Mouse (Mus musculus): ENCODE results near the gene Ajm1. TPM values are rescaled to one million over a fixed set of nuclear protein-coding genes. Genes with fewer than 3 reads are reported as not detected.

The Ajm1 gene
- polyA plus RNA-seq (2012; ENCODE audit: insufficient read depth, insufficient read length, low replicate concordance, missing spikeins) = not detected in 2 replicates

DNA sequence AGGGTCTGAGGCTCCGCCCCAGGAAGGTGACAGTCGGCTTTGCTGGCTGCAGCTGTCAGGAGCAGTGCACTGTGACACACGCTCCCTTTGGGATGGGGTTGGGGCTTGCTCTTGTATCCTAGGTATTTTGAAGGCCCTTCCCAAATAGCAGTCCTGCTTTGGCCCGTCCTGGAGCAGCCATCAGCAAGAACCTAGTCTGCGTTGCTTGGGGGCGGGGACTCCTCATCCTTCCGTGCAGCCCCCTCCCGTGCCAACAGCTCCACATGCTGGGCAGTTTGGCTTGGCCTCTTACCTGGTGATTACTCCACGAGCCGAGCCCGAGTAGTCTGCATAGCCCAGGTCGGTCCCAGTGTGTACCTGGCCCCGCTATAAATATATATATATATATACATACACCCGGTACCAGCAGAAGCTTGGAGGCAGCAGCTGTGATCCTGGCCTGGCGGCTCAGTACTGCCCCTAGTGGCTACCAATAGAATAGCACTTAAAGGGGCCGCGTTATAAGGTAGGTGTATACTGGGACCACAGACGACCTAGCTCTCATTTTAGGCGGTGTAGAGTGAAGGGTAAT lies at the start of gene Ajm1:
Gene Ajm1, minus strand, starts transcription at position 464 of the 571 bp plus-strand sequence.
- peaks cover 62% of the 10 kb centered on the region for H3K4me1 ChIP-seq (ENCODE audit: control insufficient read depth, insufficient read depth, low read length)
- H3K4me3 ChIP-seq (ENCODE audit: insufficient read depth, low read depth, low read length) = peak within 1 kb of the TSS; percentile 60
- TF ChIP-seq CTCF (IDR thresholded peaks at IDR 0.05; ENCODE audit: insufficient read depth, low read depth, low read length) (0 out of 2 replicates have a peak, but pooled peaks have one; percentile 11), POLR2A (IDR thresholded peaks at IDR 0.05; ENCODE audit: insufficient read depth, low read depth, low read length) (no peak)
- peak within 1 kb of the TSS; percentile 72 for H3K27ac ChIP-seq (ENCODE audit: insufficient read depth, low read depth, low read length)
- WGBS = 2% methylated on average over 19 of the region's 19 CpGs

DNA sequence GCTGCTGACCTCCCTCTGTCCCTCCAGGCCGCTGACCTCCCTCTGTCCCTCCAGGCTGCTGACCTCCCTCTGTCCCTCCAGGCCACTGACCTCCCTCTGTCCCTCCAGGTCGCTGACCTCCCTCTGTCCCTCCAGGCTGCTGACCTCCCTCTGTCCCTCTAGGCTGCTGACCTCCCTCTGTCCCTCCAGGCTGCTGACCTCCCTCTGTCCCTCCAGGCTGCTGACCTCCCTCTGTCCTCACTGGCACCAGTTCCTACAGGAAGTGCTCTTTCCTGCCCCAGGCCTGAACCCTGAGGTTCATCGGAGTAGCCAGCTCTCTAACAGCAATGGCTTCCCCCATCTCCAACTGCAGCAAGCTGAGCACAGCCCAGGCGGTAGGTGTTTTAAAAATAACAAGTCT lies 47.2 kb upstream of the Ajm1 start:
- H3K4me1 ChIP-seq (ENCODE audit: control insufficient read depth, insufficient read depth, low read length) = no peaks in the 10 kb centered on the region
- 63% methylated on average over 4 of the region's 4 CpGs for WGBS
- no peak for TF ChIP-seq POLR2A (IDR thresholded peaks at IDR 0.05; ENCODE audit: insufficient read depth, low read depth, low read length)
- no peak for TF ChIP-seq CTCF (IDR thresholded peaks at IDR 0.05; ENCODE audit: insufficient read depth, low read depth, low read length)
- H3K27ac ChIP-seq (ENCODE audit: insufficient read depth, low read depth, low read length) = no peak overlapping the region
- H3K4me3 ChIP-seq (ENCODE audit: insufficient read depth, low read depth, low read length) = no peak overlapping the region

GRCm38 (mm10) chr2:25627811-25628210 lies 46.3 kb upstream of the Ajm1 start, which contains the start of gene Fcna:
Gene Fcna, minus strand, starts transcription at chr2:25628030.
- WGBS = 84% methylated on average over 6 of the region's 6 CpGs
- no peaks in the 10 kb centered on the region for H3K4me1 ChIP-seq (ENCODE audit: control insufficient read depth, insufficient read depth, low read length)
- H3K4me3 ChIP-seq (ENCODE audit: insufficient read depth, low read depth, low read length) = no peak within 1 kb of the TSS
- no peak within 1 kb of the TSS for H3K27ac ChIP-seq (ENCODE audit: insufficient read depth, low read depth, low read length)
- no peak for TF ChIP-seq POLR2A (IDR thresholded peaks at IDR 0.05; ENCODE audit: insufficient read depth, low read depth, low read length)
- no peak for TF ChIP-seq CTCF (IDR thresholded peaks at IDR 0.05; ENCODE audit: insufficient read depth, low read depth, low read length)

- Histone ChIP-seq H3K27ac (ENCODE audit: insufficient read depth, low read depth, low read length) (no peak overlapping the region), H3K4me1 (ENCODE audit: control insufficient read depth, insufficient read depth, low read length) (peaks cover 8% of the 10 kb centered on the region), H3K4me3 (ENCODE audit: insufficient read depth, low read depth, low read length) (no peak overlapping the region)
- no peak for TF ChIP-seq CTCF (IDR thresholded peaks at IDR 0.05; ENCODE audit: insufficient read depth, low read depth, low read length)
- 74% methylated on average over 5 of the region's 5 CpGs for WGBS
Observed at GRCm38 (mm10) chr2:25625986-25626385, 44.4 kb upstream of the Ajm1 start.

DNA sequence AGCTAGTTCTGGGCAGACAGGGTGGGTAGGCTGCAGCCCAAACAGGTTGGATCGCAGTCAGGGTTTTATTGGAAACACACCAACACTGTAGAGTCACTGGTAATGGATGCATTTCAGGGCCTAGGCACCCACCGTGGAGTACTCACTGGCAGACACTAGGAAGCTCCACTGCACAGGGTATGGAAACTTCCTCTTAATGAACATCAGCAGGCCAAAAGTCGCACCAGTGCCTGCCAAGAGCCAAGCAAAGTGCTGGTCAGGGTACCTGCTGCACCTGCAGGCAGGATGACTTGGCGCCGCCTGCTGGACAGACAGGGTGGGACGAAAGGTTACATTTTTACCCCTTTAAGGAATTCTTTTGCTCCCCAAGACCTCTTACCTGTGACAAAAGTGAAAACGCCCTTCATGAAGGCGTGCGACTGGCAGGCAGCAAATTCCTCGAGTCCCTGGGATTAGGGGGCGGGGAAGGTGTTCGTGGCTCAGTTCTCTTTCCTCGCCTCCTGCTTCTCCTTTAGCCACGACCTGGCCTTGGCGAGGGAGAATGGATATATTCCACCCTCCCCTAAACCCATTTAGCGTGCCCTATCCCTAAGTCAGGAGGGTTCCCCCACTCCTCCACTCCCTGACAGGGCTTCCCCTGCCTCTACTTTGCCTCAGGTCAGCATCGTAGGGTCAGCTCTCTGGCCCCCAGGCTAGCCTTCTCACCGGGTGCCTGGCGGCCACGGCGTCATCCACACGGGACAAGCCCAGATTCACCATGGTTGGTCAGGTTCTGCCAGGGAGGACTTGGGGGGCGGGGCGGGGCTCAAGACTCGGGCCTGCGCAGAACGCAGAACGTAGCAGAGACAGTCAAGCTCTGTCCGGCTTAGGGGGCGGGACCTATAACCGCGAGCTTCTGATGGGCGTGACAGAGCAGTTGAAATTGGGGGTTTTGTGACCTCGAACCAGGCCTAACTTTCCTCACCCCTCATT lies 40.0 kb upstream of the Ajm1 start, which contains the start of gene Tmem141:
Gene Tmem141, minus strand, starts transcription at position 777 of the 972 bp plus-strand sequence.
- 9% methylated on average over 34 of the region's 34 CpGs for WGBS
- Histone ChIP-seq H3K4me3 (ENCODE audit: insufficient read depth, low read depth, low read length) (peak within 1 kb of the TSS; percentile 57), H3K27ac (ENCODE audit: insufficient read depth, low read depth, low read length) (no peak within 1 kb of the TSS), H3K4me1 (ENCODE audit: control insufficient read depth, insufficient read depth, low read length) (peaks cover 11% of the 10 kb centered on the region)
- TF ChIP-seq POLR2A (IDR thresholded peaks at IDR 0.05; ENCODE audit: insufficient read depth, low read depth, low read length) = peak; percentile 35; the same call in 1 of the 2 replicates
- TF ChIP-seq CTCF (IDR thresholded peaks at IDR 0.05; ENCODE audit: insufficient read depth, low read depth, low read length) = peak; percentile 49; the same call in 1 of the 2 replicates

DNA sequence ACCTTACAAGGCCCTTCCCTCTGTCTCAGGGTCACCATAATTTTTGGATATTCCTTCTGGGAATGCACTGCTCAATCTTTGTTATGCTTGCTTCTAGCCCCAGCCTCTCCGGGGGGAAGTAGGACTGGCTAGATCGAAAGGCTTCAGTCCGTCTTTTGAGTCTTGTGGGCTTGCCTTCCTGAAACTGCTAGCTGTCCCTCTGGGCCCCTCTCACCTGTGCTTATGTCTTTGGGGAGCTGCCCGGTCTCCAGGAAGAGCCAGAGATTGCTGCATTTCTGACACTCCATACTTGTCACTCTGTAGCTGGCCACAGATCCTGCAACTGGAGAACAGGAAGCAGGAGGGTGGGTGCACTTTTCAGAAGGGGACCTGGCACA lies 39.3 kb upstream of the Ajm1 start:
- TF ChIP-seq POLR2A (IDR thresholded peaks at IDR 0.05; ENCODE audit: insufficient read depth, low read depth, low read length) (no peak), CTCF (IDR thresholded peaks at IDR 0.05; ENCODE audit: insufficient read depth, low read depth, low read length) (no peak)
- WGBS = 80% methylated on average over 4 of the region's 4 CpGs
- H3K4me3 ChIP-seq (ENCODE audit: insufficient read depth, low read depth, low read length) = no peak overlapping the region
- no peak overlapping the region for H3K27ac ChIP-seq (ENCODE audit: insufficient read depth, low read depth, low read length)
- H3K4me1 ChIP-seq (ENCODE audit: control insufficient read depth, insufficient read depth, low read length) = peaks cover 17% of the 10 kb centered on the region

- no peak overlapping the region for H3K27ac ChIP-seq (ENCODE audit: insufficient read depth, low read depth, low read length)
- TF ChIP-seq POLR2A (IDR thresholded peaks at IDR 0.05; ENCODE audit: insufficient read depth, low read depth, low read length) (no peak), CTCF (IDR thresholded peaks at IDR 0.05; ENCODE audit: insufficient read depth, low read depth, low read length) (no peak)
- 88% methylated on average over 6 of the region's 6 CpGs for WGBS
- peaks cover 18% of the 10 kb centered on the region for H3K4me1 ChIP-seq (ENCODE audit: control insufficient read depth, insufficient read depth, low read length)
- H3K4me3 ChIP-seq (ENCODE audit: insufficient read depth, low read depth, low read length) = no peak overlapping the region
Observed at GRCm38 (mm10) chr2:25620386-25620785, 38.8 kb upstream of the Ajm1 start.

GRCm38 (mm10) chr2:25617578-25617977 lies 36.0 kb upstream of the Ajm1 start, which contains the start of gene Ccdc183:
Gene Ccdc183, minus strand, starts transcription at chr2:25617678.
- H3K27ac ChIP-seq (ENCODE audit: insufficient read depth, low read depth, low read length) = no peak within 1 kb of the TSS
- TF ChIP-seq POLR2A (IDR thresholded peaks at IDR 0.05; ENCODE audit: insufficient read depth, low read depth, low read length) (no peak), CTCF (IDR thresholded peaks at IDR 0.05; ENCODE audit: insufficient read depth, low read depth, low read length) (no peak)
- WGBS = 90% methylated on average over 3 of the region's 3 CpGs
- no peak within 1 kb of the TSS for H3K4me3 ChIP-seq (ENCODE audit: insufficient read depth, low read depth, low read length)
- H3K4me1 ChIP-seq (ENCODE audit: control insufficient read depth, insufficient read depth, low read length) = peaks cover 18% of the 10 kb centered on the region

DNA sequence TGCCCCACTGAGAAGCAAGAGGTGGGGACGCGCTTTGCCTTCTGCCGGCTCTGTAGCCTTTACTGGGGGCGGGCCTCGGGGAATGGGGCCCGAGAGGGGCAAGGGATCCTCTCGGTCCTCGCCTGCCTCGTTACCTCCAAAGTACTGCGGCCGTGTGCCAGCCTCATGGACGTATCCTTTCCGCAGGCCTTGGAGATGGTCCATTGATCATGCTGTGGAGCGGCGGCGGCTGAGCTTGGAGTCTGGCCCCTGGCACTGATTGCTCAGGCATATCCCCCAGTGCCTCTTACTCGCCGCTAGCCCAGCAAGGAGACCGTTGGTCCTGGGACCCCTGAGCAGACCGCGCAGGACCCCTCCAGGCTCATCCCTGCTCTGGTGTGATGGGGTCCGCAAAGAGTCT lies 34.8 kb upstream of the Ajm1 start:
- no peak for TF ChIP-seq CTCF (IDR thresholded peaks at IDR 0.05; ENCODE audit: insufficient read depth, low read depth, low read length)
- TF ChIP-seq POLR2A (IDR thresholded peaks at IDR 0.05; ENCODE audit: insufficient read depth, low read depth, low read length) = no peak
- Histone ChIP-seq H3K4me1 (ENCODE audit: control insufficient read depth, insufficient read depth, low read length) (peaks cover 14% of the 10 kb centered on the region), H3K27ac (ENCODE audit: insufficient read depth, low read depth, low read length) (no peak overlapping the region), H3K4me3 (ENCODE audit: insufficient read depth, low read depth, low read length) (no peak overlapping the region)
- 15% methylated on average over 22 of the region's 22 CpGs for WGBS
